Mouse (Mus musculus): ENCODE data around the gene Slc2a8. TPM values are rescaled to one million over a fixed set of nuclear protein-coding genes. Genes with fewer than 3 reads are reported as not detected.
A peak's percentile ranks its signal among the peaks of the same experiment; 100 is the strongest.
"Not testable (repeated sequence)": the region's sequence is repeated elsewhere in the genome, so short reads cannot be mapped to it uniquely, and the experiment has no call there.

Slc2a8 gene
- polyA plus RNA-seq, 1 experiment: 13.5 TPM

- Histone ChIP-seq H3K4me3 (no peak overlapping the region), H3K27me3 (ENCODE audit: control insufficient read depth, insufficient read depth, insufficient read length) (peaks cover 4% of the 10 kb centered on the region), H3K36me3 (ENCODE audit: control insufficient read depth, insufficient read depth) (no peaks in the 10 kb centered on the region), H3K4me2 (ENCODE audit: low read depth) (no peak overlapping the region), H3K79me2 (ENCODE audit: control insufficient read depth, insufficient read depth) (no peaks in the 10 kb centered on the region), H3ac (ENCODE audit: control insufficient read depth, insufficient read length) (no peak overlapping the region)
- peak; percentile 96 for TF ChIP-seq MAX (IDR thresholded peaks at IDR 0.05; ENCODE audit: low read depth)
- TF ChIP-seq TCF12 (IDR thresholded peaks at IDR 0.05; ENCODE audit: insufficient read depth, poor library complexity, severe bottlenecking): no peak
- no peak for TF ChIP-seq SRF (IDR thresholded peaks at IDR 0.05; ENCODE audit: control insufficient read depth, insufficient read length, low read depth)
- peak; percentile 44; the same call in 1 of the 2 replicates for TF ChIP-seq CEBPB (IDR thresholded peaks at IDR 0.05; ENCODE audit: insufficient read depth, poor library complexity, severe bottlenecking)
- peak; percentile 40 for TF ChIP-seq E2F4 (IDR thresholded peaks at IDR 0.05; ENCODE audit: insufficient read depth)
- TF ChIP-seq MYOD1 (IDR thresholded peaks at IDR 0.05; ENCODE audit: control insufficient read depth in 1 of 3, insufficient read length in 2 of 3, low read depth in 2 of 3): peak in 1 of 3 experiments; percentile 56
- peak in 1 of 3 experiments; percentile 46 for TF ChIP-seq MYOG (IDR thresholded peaks at IDR 0.05; ENCODE audit: control insufficient read depth in 1 of 3, insufficient read depth in 1 of 3, insufficient read length in 2 of 3, low read depth in 2 of 3)
- peak; percentile 100 for TF ChIP-seq REST (IDR thresholded peaks at IDR 0.05; ENCODE audit: insufficient read depth, insufficient read length)
- TF ChIP-seq TCF3 (IDR thresholded peaks at IDR 0.05; ENCODE audit: insufficient read length, low read depth): peak; percentile 88
Observed at GRCm38 (mm10) chr2:33018026-33018425, 36.1 kb upstream of the Slc2a8 start.

- Histone ChIP-seq H3K4me3 (no peak overlapping the region), H3K4me2 (ENCODE audit: low read depth) (no peak overlapping the region), H3K79me2 (ENCODE audit: control insufficient read depth, insufficient read depth) (no peaks in the 10 kb centered on the region), H3K27me3 (ENCODE audit: control insufficient read depth, insufficient read depth, insufficient read length) (peaks cover 4% of the 10 kb centered on the region), H3K36me3 (ENCODE audit: control insufficient read depth, insufficient read depth) (no peaks in the 10 kb centered on the region), H3ac (ENCODE audit: control insufficient read depth, insufficient read length) (no peak overlapping the region)
- TF ChIP-seq MYOD1 (IDR thresholded peaks at IDR 0.05; ENCODE audit: control insufficient read depth in 1 of 3, insufficient read length in 2 of 3, low read depth in 2 of 3) (no peak), E2F4 (IDR thresholded peaks at IDR 0.05; ENCODE audit: insufficient read depth) (no peak), TCF3 (IDR thresholded peaks at IDR 0.05; ENCODE audit: insufficient read length, low read depth) (no peak)
Observed at GRCm38 (mm10) chr2:33017191-33017590, 35.3 kb upstream of the Slc2a8 start.

- no peak overlapping the region for H3ac ChIP-seq (ENCODE audit: control insufficient read depth, insufficient read length)
- H3K4me3 ChIP-seq: no peak overlapping the region
- no peaks in the 10 kb centered on the region for H3K79me2 ChIP-seq (ENCODE audit: control insufficient read depth, insufficient read depth)
- H3K27me3 ChIP-seq (ENCODE audit: control insufficient read depth, insufficient read depth, insufficient read length): peaks cover 10% of the 10 kb centered on the region
- H3K4me2 ChIP-seq (ENCODE audit: low read depth): no peak overlapping the region
- no peaks in the 10 kb centered on the region for H3K36me3 ChIP-seq (ENCODE audit: control insufficient read depth, insufficient read depth)
- TF ChIP-seq POLR2A (IDR thresholded peaks at IDR 0.05; ENCODE audit: insufficient read length, low read depth): no peak
- no peak for TF ChIP-seq USF1 (IDR thresholded peaks at IDR 0.05; ENCODE audit: low read depth)
Observed at GRCm38 (mm10) chr2:33014877-33015276, 33.0 kb upstream of the Slc2a8 start.

GRCm38 (mm10) chr2:33009055-33009454 lies 27.2 kb upstream of the Slc2a8 start:
- not testable (repeated sequence) for H3K4me2 ChIP-seq (ENCODE audit: low read depth); H3K4me3 ChIP-seq; H3ac ChIP-seq (ENCODE audit: control insufficient read depth, insufficient read length); H3K36me3 ChIP-seq (ENCODE audit: control insufficient read depth, insufficient read depth); H3K79me2 ChIP-seq (ENCODE audit: control insufficient read depth, insufficient read depth)
- peaks cover 27% of the 10 kb centered on the region for H3K27me3 ChIP-seq (ENCODE audit: control insufficient read depth, insufficient read depth, insufficient read length)

- no peak overlapping the region for H3K4me2 ChIP-seq (ENCODE audit: low read depth)
- no peaks in the 10 kb centered on the region for H3K79me2 ChIP-seq (ENCODE audit: control insufficient read depth, insufficient read depth)
- peaks cover 35% of the 10 kb centered on the region for H3K27me3 ChIP-seq (ENCODE audit: control insufficient read depth, insufficient read depth, insufficient read length)
- no peaks in the 10 kb centered on the region for H3K36me3 ChIP-seq (ENCODE audit: control insufficient read depth, insufficient read depth)
- no peak overlapping the region for H3K4me3 ChIP-seq
- no peak overlapping the region for H3ac ChIP-seq (ENCODE audit: control insufficient read depth, insufficient read length)
- TF ChIP-seq SRF (IDR thresholded peaks at IDR 0.05; ENCODE audit: control insufficient read depth, insufficient read length, low read depth): no peak
- TF ChIP-seq POLR2A (IDR thresholded peaks at IDR 0.05; ENCODE audit: insufficient read length, low read depth): no peak
- no peak for TF ChIP-seq MAX (IDR thresholded peaks at IDR 0.05; ENCODE audit: low read depth)
- no peak for TF ChIP-seq TCF12 (IDR thresholded peaks at IDR 0.05; ENCODE audit: insufficient read depth, poor library complexity, severe bottlenecking)
- TF ChIP-seq CEBPB (IDR thresholded peaks at IDR 0.05; ENCODE audit: insufficient read depth, poor library complexity, severe bottlenecking): no peak
- TF ChIP-seq REST (IDR thresholded peaks at IDR 0.05; ENCODE audit: insufficient read depth, insufficient read length): no peak
- TF ChIP-seq E2F4 (IDR thresholded peaks at IDR 0.05; ENCODE audit: insufficient read depth): no peak
- no peak for TF ChIP-seq TCF3 (IDR thresholded peaks at IDR 0.05; ENCODE audit: insufficient read length, low read depth)
- no peak for TF ChIP-seq POLR2AphosphoS2 (IDR thresholded peaks at IDR 0.05; ENCODE audit: insufficient read length, low read depth)
- TF ChIP-seq MYOG (IDR thresholded peaks at IDR 0.05; ENCODE audit: control insufficient read depth in 1 of 3, insufficient read depth in 1 of 3, insufficient read length in 2 of 3, low read depth in 2 of 3): no peak
- no peak for TF ChIP-seq USF1 (IDR thresholded peaks at IDR 0.05; ENCODE audit: low read depth)
- TF ChIP-seq MYOD1 (IDR thresholded peaks at IDR 0.05; ENCODE audit: control insufficient read depth in 1 of 3, insufficient read length in 2 of 3, low read depth in 2 of 3): no peak
Observed at GRCm38 (mm10) chr2:33005041-33005440, 23.2 kb upstream of the Slc2a8 start.

- H3K4me2 ChIP-seq (ENCODE audit: low read depth): no peak overlapping the region
- H3K79me2 ChIP-seq (ENCODE audit: control insufficient read depth, insufficient read depth): no peaks in the 10 kb centered on the region
- no peaks in the 10 kb centered on the region for H3K36me3 ChIP-seq (ENCODE audit: control insufficient read depth, insufficient read depth)
- no peak overlapping the region for H3ac ChIP-seq (ENCODE audit: control insufficient read depth, insufficient read length)
- TF ChIP-seq CEBPB (IDR thresholded peaks at IDR 0.05; ENCODE audit: insufficient read depth, poor library complexity, severe bottlenecking) (no peak), MAX (IDR thresholded peaks at IDR 0.05; ENCODE audit: low read depth) (no peak), POLR2AphosphoS2 (IDR thresholded peaks at IDR 0.05; ENCODE audit: insufficient read length, low read depth) (no peak), TCF3 (IDR thresholded peaks at IDR 0.05; ENCODE audit: insufficient read length, low read depth) (no peak), MYOG (IDR thresholded peaks at IDR 0.05; ENCODE audit: control insufficient read depth in 1 of 3, insufficient read depth in 1 of 3, insufficient read length in 2 of 3, low read depth in 2 of 3) (no peak), POLR2A (IDR thresholded peaks at IDR 0.05; ENCODE audit: insufficient read length, low read depth) (no peak), USF1 (IDR thresholded peaks at IDR 0.05; ENCODE audit: low read depth) (no peak), TCF12 (IDR thresholded peaks at IDR 0.05; ENCODE audit: insufficient read depth, poor library complexity, severe bottlenecking) (no peak), MYOD1 (IDR thresholded peaks at IDR 0.05; ENCODE audit: control insufficient read depth in 1 of 3, insufficient read length in 2 of 3, low read depth in 2 of 3) (no peak), E2F4 (IDR thresholded peaks at IDR 0.05; ENCODE audit: insufficient read depth) (no peak), REST (IDR thresholded peaks at IDR 0.05; ENCODE audit: insufficient read depth, insufficient read length) (no peak), SRF (IDR thresholded peaks at IDR 0.05; ENCODE audit: control insufficient read depth, insufficient read length, low read depth) (no peak)
- H3K4me3 ChIP-seq: no peak overlapping the region
- H3K27me3 ChIP-seq (ENCODE audit: control insufficient read depth, insufficient read depth, insufficient read length): peaks cover 31% of the 10 kb centered on the region
Observed at GRCm38 (mm10) chr2:33002144-33002543, 20.3 kb upstream of the Slc2a8 start.
